Mouse (Mus musculus) lung, postnatal 4 days (tissue): ENCODE results near the gene Gpd1l.

Experiments
- DNase-seq, 2 experiments: peaks; one replicate each; pipeline ENCODE4 v3.0.0; 2021

The Gpd1l gene

DNA sequence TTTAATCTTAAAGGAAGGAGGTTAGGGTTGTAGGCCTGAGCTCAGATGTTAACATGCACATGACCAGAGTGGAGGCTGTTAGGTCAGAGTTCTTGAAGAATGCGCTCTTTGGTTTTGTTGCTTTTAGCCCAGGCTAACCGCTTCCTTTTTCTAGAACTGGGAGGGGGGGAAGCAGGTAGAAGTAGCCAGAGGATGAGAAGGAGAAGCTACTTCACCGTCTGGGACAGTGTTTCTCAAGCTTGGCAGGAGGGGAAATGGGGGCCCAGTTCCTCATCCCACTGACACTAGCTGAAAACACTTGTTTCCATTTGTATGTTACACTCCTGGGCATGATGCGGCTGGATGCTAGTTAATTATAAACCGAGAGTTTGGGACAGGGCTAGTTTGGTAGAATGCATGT is 8.2 kb downstream of the Gpd1l start:
- DNase-seq, result no peak

DNA sequence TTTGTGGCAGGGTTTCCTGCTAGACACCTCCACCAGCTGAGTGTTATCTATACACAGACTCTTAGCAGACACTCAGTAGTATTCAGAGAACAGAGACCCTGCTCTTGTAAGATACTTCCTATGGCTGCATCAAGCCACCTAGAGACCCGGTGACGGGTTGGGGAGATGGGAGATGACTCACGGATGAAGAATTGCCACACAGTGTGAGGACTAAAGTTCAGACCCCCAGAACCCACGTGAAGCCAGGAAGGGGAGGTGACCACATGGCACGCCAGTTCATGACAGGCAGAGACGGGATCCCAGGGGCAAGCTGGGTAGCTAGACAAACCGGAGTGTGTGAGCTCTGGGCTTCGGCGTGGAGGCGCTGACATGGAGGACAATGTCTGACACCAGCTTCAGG is 8.7 kb downstream of the Gpd1l start:
- no peak for DNase-seq

DNA sequence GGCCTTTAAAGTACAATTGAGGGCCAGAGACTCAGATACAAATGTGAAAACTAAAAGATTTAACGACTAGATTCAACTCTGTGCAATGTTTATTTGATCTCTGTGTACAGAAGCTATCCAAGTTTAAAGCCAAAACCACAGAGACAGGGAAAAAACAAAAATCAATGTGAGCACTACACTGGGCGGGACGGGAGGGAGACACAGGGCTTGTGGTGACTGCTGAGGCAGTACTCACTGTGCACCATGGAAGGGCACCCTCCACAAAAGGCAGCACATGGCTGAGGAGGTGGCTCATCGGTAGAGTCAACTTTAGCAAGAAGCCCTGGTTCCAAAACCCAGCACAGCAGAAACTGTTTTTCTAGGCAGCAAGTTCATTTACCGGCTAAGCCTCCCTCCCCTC is 9.3 kb downstream of the Gpd1l start:
- no peak for DNase-seq

DNA sequence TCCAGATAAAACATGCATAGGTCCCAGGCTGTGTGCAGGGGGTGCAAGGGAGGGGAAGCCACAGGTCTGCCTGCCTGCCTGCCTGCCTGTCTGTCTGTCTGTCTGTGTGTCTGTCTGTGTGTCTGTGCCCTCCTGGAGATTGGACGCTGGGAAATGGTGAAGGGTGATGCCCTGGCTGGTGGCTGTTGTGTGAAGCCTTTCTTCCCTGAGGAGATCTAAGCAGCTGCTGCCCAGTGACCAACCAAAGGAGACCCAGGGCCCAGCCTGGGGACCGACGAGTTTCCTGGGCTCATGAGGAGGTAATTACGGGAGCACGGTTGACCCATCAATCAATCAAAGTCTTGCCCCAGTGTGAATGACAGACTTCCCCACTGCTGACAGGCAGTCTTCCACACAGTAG is 11.6 kb downstream of the Gpd1l start:
- DNase-seq, result no peak

DNA sequence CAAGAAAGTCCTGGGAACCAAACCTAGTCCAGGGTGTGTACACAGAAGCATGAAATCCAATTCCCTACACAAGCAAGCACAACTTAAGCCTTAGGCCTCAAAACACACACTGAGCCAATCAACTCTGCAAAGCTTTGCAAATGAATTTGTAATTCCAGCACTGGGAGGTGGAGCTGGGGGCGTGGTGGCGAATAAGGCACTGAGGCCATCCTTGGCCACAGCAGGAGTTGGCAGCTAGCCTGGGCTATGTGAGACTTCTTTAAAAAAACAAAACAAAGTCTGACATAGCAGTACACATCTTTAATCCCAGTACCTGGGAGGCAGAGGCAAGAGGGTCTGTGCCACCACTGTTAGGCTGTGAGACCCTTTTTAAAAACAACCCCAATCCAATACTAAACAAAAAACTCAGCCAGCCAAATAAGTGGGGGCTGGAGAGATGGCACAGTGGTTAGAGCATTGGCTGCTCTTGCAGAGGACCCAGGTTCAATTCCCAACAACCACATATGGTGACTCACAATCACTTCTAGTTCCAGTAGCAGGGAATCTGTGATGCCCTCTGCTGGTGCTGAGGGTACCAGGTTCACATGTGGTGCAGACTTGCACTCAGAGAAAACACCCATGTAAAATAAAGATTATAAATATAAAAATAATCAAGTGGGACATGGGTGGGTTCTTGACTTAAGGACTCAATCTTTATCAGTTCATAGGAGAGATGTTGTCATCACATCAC is 12.3 kb downstream of the Gpd1l start:
- no peak for DNase-seq

DNA sequence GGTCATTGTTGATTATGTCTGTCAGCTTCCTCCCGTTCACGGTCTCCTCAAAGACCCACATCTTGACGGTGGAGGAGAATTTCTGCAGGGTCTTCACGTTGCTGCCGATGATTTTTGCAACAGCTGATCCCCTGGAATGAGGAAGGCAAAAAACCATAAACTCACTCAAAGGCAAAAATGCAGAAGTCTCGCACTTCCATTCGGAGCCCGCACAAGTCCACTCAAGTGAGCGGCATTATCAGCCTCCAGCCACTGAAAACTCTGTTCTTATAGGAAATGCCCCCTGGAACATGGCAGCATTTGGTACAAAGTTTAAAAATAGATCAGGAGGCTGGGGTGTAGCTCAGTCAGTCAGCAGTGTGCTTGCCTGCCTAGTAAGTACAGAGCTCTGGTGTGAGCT is 13.2 kb downstream of the Gpd1l start:
- no peak for DNase-seq

DNA sequence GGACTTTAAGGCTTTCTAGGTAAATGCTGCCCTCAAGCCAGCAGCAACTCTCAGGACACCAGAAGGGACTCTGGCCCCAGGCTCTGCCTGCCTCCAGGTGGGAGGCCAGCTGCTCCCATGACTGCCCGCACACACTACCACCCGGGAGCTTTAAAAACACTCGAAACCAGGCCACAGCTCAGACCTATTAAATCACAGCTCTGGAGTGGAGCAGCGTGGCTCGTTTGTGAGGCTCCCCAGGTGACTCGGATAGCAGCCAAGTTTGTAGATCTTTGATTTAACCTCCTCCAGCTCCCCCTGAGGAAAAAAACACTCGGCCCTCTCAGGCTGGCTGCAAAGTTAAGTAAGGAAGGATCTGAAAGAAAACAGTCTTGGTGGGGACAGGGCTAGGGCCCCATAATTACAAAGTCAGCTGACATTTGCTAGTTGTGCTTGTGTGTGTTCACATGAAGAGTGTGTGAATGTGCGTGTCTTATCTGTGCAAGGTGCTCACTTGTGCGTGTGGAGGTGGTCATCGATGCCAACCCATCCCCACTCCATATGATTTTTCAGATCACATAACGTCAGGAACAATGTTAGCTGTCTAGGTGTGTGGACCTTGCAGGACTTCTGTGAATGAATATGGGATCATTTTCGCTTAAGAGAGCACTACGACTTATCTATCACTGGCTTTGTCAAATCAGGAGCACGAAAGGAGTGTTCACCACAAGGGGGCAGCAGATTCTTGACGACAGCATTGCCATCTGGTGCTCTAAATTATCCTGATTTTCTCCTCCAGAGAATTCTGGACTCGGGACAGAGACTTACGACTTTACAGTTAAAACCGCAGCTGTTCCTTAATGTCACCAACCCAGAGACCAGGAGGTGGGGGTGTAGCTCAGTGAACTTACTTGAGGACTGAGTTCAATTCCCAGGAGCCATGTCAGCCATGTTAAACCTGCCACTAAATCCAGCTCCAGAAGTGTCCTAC is 20.8 kb downstream of the Gpd1l start:
- peak; percentile 56 to 82 for DNase-seq

DNA sequence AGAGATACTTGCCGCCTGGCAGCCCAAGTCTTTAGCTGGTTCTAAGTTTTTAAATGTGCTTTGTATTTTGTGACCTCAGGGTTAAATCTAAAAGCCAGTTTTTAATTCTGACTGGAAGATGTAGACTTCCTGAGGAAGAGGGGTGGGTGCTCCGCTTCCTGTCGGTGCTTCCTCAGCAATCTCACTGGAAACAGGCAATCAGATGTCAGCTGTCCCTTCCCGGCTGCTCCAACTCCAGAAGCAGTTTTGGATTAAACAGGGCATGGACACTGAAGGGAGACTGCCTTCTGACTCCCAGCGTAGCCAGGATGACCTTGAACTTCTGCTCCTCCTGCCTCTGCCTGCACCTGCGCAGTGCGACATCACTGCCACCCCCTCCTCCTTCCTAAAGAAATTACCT is 26.3 kb downstream of the Gpd1l start:
- DNase-seq, result peak; percentile 15 to 42

DNA sequence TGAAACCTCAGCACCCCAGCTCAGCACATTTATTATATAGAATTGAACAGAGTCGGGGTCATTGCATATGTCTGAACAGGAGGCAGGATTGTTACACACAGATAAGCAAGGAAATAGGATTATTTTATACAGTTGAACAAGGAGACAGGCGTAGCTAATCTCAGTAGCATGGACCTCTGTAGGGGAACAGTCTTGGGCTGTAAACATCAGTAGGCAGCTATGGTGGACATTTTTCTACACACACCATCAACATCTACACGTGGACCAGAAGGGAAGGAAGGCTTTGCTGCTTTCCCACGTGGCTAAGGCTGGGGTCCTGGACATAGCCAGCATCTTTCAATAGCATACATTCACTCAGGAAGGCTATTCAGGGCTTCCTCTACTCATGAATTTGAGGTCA is 37.9 kb downstream of the Gpd1l start:
- DNase-seq, result no peak

DNA sequence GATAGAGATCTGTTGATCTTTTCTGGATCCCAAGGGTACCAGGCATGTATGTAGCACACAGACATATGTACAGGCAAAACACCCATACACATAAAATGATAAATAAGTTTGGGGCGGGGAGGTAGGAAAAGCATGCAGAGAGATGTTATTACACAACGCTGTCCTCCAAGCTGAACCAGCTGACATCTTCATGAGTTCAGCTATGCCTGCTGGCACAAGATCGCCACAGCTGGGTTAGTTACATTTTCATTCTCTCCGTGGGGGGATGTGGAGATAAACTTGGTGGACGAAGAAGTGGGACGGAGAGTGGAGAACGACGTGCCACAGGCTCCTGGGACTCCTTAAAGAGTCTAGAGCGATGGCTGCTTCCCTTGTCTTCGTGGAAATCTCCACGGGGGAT is 40.8 kb downstream of the Gpd1l start:
- peak in 1 of 2 experiments; percentile 33 for DNase-seq

DNA sequence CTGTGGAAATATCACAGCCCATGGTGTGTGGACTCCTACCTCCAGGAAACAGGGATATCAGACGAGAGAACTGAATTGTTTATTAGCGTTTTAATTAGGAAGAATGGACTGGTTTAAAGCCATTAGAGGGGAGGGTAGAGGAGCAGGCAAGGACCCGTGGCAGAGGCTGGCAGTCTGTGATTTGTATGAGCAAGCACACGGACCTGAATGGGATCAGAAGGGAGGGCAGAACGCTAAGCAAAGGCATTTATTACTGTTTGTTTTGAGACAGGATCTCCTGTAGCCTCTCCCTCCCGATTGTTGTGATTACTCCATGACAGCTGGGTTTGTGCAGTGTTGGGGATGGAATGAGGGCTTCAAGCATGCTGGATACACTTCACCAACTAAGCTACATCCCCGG is 43.4 kb downstream of the Gpd1l start:
- no peak for DNase-seq

DNA sequence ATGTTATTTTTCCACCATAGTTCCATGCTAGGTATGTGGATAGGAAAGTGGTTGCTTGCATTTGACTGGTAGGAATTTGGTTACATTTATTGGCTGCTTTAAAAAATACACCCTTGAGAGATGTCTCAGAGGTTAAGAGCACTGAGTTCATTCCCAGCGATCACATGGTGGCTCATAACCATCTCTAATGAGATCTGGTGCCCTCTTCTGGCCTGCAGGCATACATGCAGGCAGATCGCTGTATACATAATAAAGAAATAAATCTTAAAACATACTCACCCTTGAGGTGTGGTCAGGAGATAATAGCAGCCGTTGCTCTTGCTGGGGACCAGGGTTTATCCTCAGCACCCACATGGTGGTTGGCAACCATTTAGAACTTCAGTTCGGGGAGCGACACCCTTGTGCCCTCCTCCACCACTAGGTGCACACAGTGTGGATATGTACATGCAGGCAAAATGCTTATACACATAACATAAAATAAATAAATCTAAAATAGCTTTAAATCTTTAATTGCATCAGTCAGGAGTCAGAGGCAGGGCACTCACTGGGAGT is 44.9 kb downstream of the Gpd1l start:
- DNase-seq, result no peak

DNA sequence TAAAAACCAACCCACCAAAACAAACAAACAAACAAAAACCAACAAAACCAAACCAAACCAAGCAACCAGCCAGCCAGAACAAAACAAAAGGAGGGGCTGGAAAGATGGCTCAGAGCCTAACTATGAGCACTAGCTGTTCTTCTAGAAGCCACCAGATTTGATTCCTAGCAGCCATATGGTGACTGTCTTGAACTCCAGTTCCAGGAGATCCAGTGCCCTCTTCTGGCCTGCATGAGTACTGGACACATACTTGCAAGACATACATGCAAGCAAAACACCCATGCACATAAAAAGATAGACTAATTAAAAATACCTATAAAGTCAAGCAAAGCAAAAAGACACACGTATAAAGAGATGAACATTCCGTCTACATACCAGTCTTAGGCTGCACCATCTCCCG is 46.1 kb downstream of the Gpd1l start:
- peak in 1 of 2 experiments; percentile 54 for DNase-seq

DNA sequence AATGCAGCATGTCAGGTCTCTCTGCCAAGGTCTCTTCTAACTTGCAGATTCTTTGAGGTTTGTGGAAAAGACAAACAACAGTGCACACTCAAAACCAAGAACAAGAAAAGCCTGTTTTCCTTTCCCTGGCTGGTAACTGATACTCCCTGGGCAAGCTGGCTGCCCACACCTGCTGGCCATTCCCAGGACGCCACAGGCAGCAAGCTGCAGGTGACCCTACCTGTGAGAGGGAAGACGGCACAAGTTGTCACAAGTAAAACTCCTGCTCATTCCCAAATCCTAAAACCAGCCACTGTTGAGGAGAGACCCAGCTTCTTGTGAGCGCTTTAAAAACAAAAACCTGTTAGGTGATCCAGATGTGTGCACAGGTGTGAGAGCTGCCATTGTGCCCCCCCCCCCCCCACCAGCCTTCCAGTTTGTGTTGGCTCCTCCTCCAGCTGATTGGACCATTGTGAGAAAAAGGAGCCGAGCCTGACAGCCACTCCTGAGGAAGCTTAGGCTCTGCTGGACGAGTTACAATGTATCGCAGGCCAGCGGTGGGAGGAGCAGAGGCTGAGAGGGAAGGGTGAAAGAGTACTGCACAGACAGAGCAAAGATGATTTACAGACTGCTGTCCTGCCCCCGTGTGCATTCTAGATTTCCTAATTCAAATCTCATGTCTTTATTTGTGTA is 47.7 kb downstream of the Gpd1l start:
- peak; percentile 22 to 58 for DNase-seq

DNA sequence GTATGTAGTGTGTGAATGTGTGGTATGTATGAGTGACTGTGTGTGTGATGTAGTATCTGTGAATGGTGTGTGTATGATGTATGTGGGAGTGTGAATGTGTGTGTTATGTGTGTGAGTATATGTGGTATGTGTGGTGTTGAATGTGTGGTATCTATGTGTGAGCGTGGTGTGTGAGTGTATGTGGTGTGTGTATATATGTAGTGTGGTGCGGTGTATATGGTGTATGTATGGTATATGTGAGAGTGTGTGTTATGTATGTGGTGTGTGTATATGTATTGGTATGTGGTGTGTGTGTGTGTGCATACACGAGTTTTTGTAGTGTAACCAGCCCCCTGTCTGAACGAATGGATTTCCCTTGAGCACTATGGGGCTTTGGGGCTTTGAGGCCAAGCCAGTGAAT is 48.2 kb downstream of the Gpd1l start:
- DNase-seq, result no peak

DNA sequence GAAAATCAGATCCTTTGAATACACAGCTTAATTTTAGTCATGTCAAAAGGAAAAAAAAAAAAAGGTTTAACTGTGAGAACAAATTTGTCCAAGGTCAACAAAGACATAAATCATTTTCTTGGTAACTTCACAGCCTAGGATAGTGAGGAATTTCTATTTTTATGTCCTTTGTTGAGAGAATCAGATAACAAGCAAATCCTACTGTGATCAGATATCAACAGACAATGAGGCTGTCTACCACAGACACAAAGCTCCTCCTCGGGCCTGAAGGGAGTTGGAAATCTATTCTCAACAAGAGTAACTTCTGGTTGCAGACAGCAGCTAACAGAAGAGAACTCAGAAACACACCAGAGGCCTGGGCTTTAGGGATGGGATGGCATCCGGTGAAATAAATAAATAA is 51.8 kb downstream of the Gpd1l start:
- no peak for DNase-seq

DNA sequence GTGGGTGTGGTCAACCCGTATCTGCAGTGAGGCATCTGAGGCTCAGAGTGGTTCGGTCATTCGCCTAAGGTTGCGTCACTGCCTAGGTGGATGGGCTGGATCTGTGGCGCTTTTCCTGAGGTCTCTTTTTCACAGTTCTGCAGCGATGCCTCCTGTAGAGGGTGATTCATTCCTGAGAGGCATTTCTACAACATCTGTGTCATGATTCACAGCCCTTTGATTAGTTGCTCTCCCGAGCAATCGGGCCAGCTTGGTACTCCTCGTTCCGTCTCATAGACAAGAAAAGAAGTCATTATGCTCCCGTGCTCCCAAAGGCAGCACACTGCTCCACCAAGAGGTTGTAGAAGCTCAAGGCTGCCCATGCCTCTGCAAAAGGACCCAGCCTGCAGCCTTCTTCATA is 78.5 kb downstream of the Gpd1l start:
- no peak for DNase-seq

DNA sequence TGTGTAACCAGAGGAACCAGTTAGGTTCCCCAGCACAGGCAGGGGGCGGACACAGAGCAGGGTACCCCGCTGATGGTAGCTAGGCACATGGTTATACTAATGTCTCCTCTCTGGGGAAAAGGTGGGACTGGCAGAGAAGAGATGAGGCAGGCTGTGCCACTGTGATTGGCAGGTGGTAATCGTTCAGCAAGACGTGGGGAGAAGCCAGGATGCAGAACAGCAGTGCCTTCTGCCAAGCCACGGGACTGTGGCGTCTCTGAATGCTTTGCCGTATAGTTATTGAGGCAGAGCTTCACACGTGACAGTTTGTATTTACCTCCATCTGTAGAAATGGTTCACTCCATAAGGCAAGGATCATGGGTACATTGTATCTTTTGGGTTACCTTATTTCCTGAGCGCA is 79.1 kb downstream of the Gpd1l start:
- DNase-seq, result no peak

DNA sequence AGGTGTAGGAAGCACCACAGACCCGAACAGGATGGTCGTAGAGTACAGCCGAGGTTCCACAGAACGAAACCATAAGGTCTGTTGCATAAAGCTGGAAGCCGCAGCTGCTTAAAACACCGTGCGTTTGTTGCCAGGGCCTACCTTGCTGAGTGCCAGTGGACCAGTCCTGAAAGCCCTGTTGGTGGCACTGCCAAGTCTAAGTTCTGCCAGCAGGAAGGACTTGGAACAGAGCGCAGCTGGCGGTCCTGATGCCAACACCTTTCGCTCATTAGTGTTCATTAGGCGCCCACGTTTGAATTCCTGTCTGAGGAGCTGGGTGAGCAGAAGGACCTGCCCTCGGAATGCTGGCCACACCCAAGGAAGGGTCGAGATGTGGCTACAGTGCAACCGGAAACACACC is 80.5 kb downstream of the Gpd1l start:
- peak; percentile 15 to 48 for DNase-seq

DNA sequence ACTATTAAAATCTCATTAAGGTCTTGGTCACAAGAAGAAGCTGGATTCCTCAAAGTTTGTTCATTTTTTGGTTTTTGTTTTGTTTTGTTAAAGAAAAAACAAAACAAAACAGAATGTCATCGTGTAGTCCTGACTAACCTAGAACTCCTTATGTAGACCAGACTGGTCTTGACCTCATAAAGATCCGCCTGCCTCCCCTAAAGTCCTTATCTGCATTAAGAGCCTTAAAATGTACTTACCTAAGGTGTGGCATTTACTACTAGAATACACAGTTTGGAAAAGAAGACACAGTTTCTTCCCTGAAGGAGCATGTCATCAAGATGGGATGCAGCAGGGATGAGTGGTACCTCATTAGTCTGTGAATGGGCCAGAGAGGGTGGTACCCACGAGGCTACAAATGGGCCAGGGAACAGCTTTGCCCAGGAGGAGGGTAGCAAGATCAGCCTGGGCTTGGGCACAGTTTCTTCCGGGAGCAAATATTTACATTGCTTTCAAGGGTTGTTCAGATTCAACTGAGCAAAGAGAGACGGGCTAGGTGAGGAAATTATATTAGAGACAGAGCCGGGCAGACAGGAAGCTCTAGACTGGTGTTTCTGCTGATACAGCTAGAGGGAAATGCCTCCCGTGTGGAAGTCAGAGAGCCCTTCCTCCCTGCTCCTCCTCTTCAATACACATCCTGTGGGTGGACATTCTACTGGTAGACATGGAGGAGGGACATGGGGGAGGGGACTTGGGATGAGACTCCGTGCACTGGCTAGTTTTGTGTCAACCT is 82.2 kb downstream of the Gpd1l start:
- peak; percentile 38 to 57 for DNase-seq
